Mouse (Mus musculus): ENCODE measurements around the gene Cers2. TPM values are rescaled to one million over a fixed set of nuclear protein-coding genes. Genes with fewer than 3 reads are reported as not detected.

Gene Cers2
- total and polyA plus RNA-seq, 3 experiments: 134 to 357 (median 307) TPM

- Histone ChIP-seq H3K9me3 (replicated peaks; ENCODE audit: insufficient read depth, low read length) (no peaks in the 10 kb centered on the region), H3K4me3 (ENCODE audit: control insufficient read depth in 1 of 2, insufficient read depth in 1 of 2, low read depth in 2 of 2, low read length in 2 of 2) (no peak overlapping the region), H3K4me1 (ENCODE audit: control insufficient read depth in 1 of 2, insufficient read depth in 2 of 2, low read length in 2 of 2) (peaks cover 6 to 17% of the 10 kb centered on the region in 2 experiments; a peak in 3 of 4 replicates), H3K79me2 (ENCODE audit: control insufficient read depth, insufficient read depth, low read length, poor library complexity) (no peaks in the 10 kb centered on the region), H3K27me3 (ENCODE audit: control insufficient read depth in 1 of 2, insufficient read depth in 2 of 2, low read length in 2 of 2) (no peaks in the 10 kb centered on the region), H3K36me3 (ENCODE audit: control insufficient read depth in 1 of 2, insufficient read depth in 2 of 2, low read length in 2 of 2) (peaks cover 13 to 25% of the 10 kb centered on the region in 2 experiments), H3K27ac (ENCODE audit: control insufficient read depth, low read depth, low read length) (no peak overlapping the region), H3K9ac (ENCODE audit: control insufficient read depth, low read depth, low read length, poor library complexity, severe bottlenecking) (no peak overlapping the region)
- TF ChIP-seq POLR2AphosphoS5 (IDR thresholded peaks at IDR 0.05; ENCODE audit: borderline replicate concordance, low read depth, low read length) (no peak), TAL1 (IDR thresholded peaks at IDR 0.05; ENCODE audit: low read length) (no peak), ZMIZ1 (IDR thresholded peaks at IDR 0.05; ENCODE audit: low read depth, low read length) (peak; percentile 50), MEF2A (IDR thresholded peaks at IDR 0.05; ENCODE audit: extremely low read depth, insufficient replicate concordance, low read depth, low read length, poor library complexity, severe bottlenecking) (no peak), CTCF (IDR thresholded peaks at IDR 0.05 in 2 of 3, conservative IDR thresholded peaks at IDR 0.05 in 1 of 3; ENCODE audit: control insufficient read depth in 1 of 3, insufficient read depth in 1 of 3, low read depth in 2 of 3, low read length in 3 of 3, poor library complexity in 1 of 3, severe bottlenecking in 1 of 3) (no peak), MYC (IDR thresholded peaks at IDR 0.05; ENCODE audit: low read depth, low read length) (no peak)
- DNase-seq (ENCODE audit: low read depth, low spot score): no peak
Measured at GRCm38 (mm10) chr3:95295321-95296102, 19.1 kb upstream of the Cers2 start.

- no peak overlapping the region for H3K9ac ChIP-seq (ENCODE audit: control insufficient read depth, low read depth, low read length, poor library complexity, severe bottlenecking)
- DNase-seq (ENCODE audit: low read depth, low spot score): peak; percentile 78
Measured at GRCm38 (mm10) chr3:95296103-95296469, 18.5 kb upstream of the Cers2 start.

GRCm38 (mm10) chr3:95298018-95298417, 16.6 kb upstream of the Cers2 start:
- no peaks in the 10 kb centered on the region for H3K79me2 ChIP-seq (ENCODE audit: control insufficient read depth, insufficient read depth, low read length, poor library complexity)
- H3K27ac ChIP-seq (ENCODE audit: control insufficient read depth, low read depth, low read length): no peak overlapping the region
- H3K4me1 ChIP-seq (ENCODE audit: control insufficient read depth in 1 of 2, insufficient read depth in 2 of 2, low read length in 2 of 2): peaks cover 6 to 17% of the 10 kb centered on the region in 2 experiments; a peak in 3 of 4 replicates
- TF ChIP-seq MAZ (IDR thresholded peaks at IDR 0.05; ENCODE audit: low read depth, low read length): no peak
- TF ChIP-seq CHD1 (IDR thresholded peaks at IDR 0.05; ENCODE audit: low read depth, low read length): no peak
- TF ChIP-seq POLR2AphosphoS5 (IDR thresholded peaks at IDR 0.05; ENCODE audit: borderline replicate concordance, low read depth, low read length): no peak
- TF ChIP-seq USF1 (IDR thresholded peaks at IDR 0.05; ENCODE audit: low read depth, low read length): no peak
- no peak for TF ChIP-seq MYC (IDR thresholded peaks at IDR 0.05; ENCODE audit: low read depth, low read length)
- no peak for TF ChIP-seq ZMIZ1 (IDR thresholded peaks at IDR 0.05; ENCODE audit: low read depth, low read length)
- TF ChIP-seq SIN3A (IDR thresholded peaks at IDR 0.05; ENCODE audit: low read length): 0 out of 2 replicates have a peak, but pooled peaks have one; percentile 42
- TF ChIP-seq NELFE (IDR thresholded peaks at IDR 0.05; ENCODE audit: low read depth, low read length): no peak
- no peak for TF ChIP-seq RAD21 (IDR thresholded peaks at IDR 0.05; ENCODE audit: low read depth, low read length)
- 0 out of 4 replicates have a peak, but pooled peaks of 1 of the 2 experiments have one; percentile 7 for TF ChIP-seq EP300 (IDR thresholded peaks at IDR 0.05; ENCODE audit: low read depth in 1 of 2, low read length in 2 of 2)
- TF ChIP-seq MEF2A (IDR thresholded peaks at IDR 0.05; ENCODE audit: extremely low read depth, insufficient replicate concordance, low read depth, low read length, poor library complexity, severe bottlenecking): no peak
- peak; percentile 51; the same call in 1 of the 2 replicates for TF ChIP-seq RCOR1 (IDR thresholded peaks at IDR 0.05; ENCODE audit: low read depth, low read length)
- TF ChIP-seq USF2 (IDR thresholded peaks at IDR 0.05; ENCODE audit: borderline replicate concordance in 1 of 2, insufficient read depth in 1 of 2, low read depth in 1 of 2, low read length in 2 of 2): no peak
- peak; percentile 48; the same call in 1 of the 2 replicates for TF ChIP-seq GATA1 (IDR thresholded peaks at IDR 0.05; ENCODE audit: low read depth, low read length)
- TF ChIP-seq ETS1 (IDR thresholded peaks at IDR 0.05; ENCODE audit: low read depth, low read length): no peak
- no peak for TF ChIP-seq KAT2A (conservative IDR thresholded peaks at IDR 0.05; ENCODE audit: low read depth, low read length)
- TF ChIP-seq ZC3H11A (IDR thresholded peaks at IDR 0.05; ENCODE audit: low read depth, low read length): no peak
- TF ChIP-seq TAL1 (IDR thresholded peaks at IDR 0.05; ENCODE audit: low read length): no peak
- H3K27me3 ChIP-seq (ENCODE audit: control insufficient read depth in 1 of 2, insufficient read depth in 2 of 2, low read length in 2 of 2): no peaks in the 10 kb centered on the region
- no peak overlapping the region for H3K4me3 ChIP-seq (ENCODE audit: control insufficient read depth in 1 of 2, insufficient read depth in 1 of 2, low read depth in 2 of 2, low read length in 2 of 2)
- H3K9ac ChIP-seq (ENCODE audit: control insufficient read depth, low read depth, low read length, poor library complexity, severe bottlenecking): no peak overlapping the region
- H3K36me3 ChIP-seq (ENCODE audit: control insufficient read depth in 1 of 2, insufficient read depth in 2 of 2, low read length in 2 of 2): peaks cover 13 to 19% of the 10 kb centered on the region in 2 experiments
- DNase-seq (ENCODE audit: low read depth, low spot score): peak; percentile 64
- no peaks in the 10 kb centered on the region for H3K9me3 ChIP-seq (replicated peaks; ENCODE audit: insufficient read depth, low read length)

More at GRCm38 (mm10) chr3:95296103-95296469, 18.5 kb upstream of the Cers2 start:
- no peaks in the 10 kb centered on the region for H3K9me3 ChIP-seq (replicated peaks; ENCODE audit: insufficient read depth, low read length)
- peaks cover 6 to 17% of the 10 kb centered on the region in 2 experiments; a peak in 3 of 4 replicates for H3K4me1 ChIP-seq (ENCODE audit: control insufficient read depth in 1 of 2, insufficient read depth in 2 of 2, low read length in 2 of 2)
- H3K27ac ChIP-seq (ENCODE audit: control insufficient read depth, low read depth, low read length): no peak overlapping the region
- peaks cover 13 to 25% of the 10 kb centered on the region in 2 experiments for H3K36me3 ChIP-seq (ENCODE audit: control insufficient read depth in 1 of 2, insufficient read depth in 2 of 2, low read length in 2 of 2)
- TF ChIP-seq RAD21 (IDR thresholded peaks at IDR 0.05; ENCODE audit: low read depth, low read length): peak; percentile 81
- TF ChIP-seq POLR2AphosphoS5 (IDR thresholded peaks at IDR 0.05; ENCODE audit: borderline replicate concordance, low read depth, low read length): no peak
- peak in 2 of 3 experiments; percentile 93 to 95; a peak in 4 of 6 replicates for TF ChIP-seq CTCF (IDR thresholded peaks at IDR 0.05 in 2 of 3, conservative IDR thresholded peaks at IDR 0.05 in 1 of 3; ENCODE audit: control insufficient read depth in 1 of 3, insufficient read depth in 1 of 3, low read depth in 2 of 3, low read length in 3 of 3, poor library complexity in 1 of 3, severe bottlenecking in 1 of 3)
- peak; percentile 82 for TF ChIP-seq SMC3 (IDR thresholded peaks at IDR 0.05; ENCODE audit: low read depth, low read length)
- 0 out of 2 replicates have a peak, but pooled peaks have one; percentile 24 for TF ChIP-seq HCFC1 (IDR thresholded peaks at IDR 0.05; ENCODE audit: low read depth, low read length)
- peak; percentile 58 for TF ChIP-seq ZC3H11A (IDR thresholded peaks at IDR 0.05; ENCODE audit: low read depth, low read length)
- no peak for TF ChIP-seq NELFE (IDR thresholded peaks at IDR 0.05; ENCODE audit: low read depth, low read length)
- H3K79me2 ChIP-seq (ENCODE audit: control insufficient read depth, insufficient read depth, low read length, poor library complexity): no peaks in the 10 kb centered on the region
- no peak overlapping the region for H3K4me3 ChIP-seq (ENCODE audit: control insufficient read depth in 1 of 2, insufficient read depth in 1 of 2, low read depth in 2 of 2, low read length in 2 of 2)
- H3K27me3 ChIP-seq (ENCODE audit: control insufficient read depth in 1 of 2, insufficient read depth in 2 of 2, low read length in 2 of 2): no peaks in the 10 kb centered on the region
